Mouse (Mus musculus) liver, postnatal 0 days (tissue): ENCODE results near the gene Cd19.

Source experiments
- CTCF ChIP-seq: sonication (generic); IDR thresholded peaks from 2 replicates; pipeline ENCODE4 v1.5.1; 2016; ENCODE audit warnings: antibody characterized with exemption, low read depth
- EP300 ChIP-seq: IDR thresholded peaks from 2 replicates; pipeline ENCODE4 v1.6.1; 2016; ENCODE audit warnings: antibody characterized with exemption, low read depth, mild to moderate bottlenecking

DNA sequence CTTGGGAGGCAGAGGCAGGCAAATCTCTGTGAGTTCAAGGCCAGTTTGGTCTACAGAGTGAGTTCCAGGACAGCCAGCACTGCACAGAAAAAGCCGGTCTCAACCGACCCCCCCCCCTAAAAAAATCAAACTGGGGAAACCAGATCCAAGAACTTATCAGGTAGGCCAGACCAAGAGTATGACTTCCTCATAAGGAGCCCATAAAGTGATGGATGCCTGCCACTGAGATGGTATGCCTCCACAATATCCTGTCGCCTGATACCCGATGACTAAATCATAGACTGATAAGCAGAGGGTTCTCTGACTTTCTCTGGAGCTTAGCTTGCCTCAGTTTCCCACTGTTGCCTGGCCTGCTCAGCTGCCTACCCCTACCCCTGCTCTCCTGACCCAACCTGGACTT, 16.9 kb downstream of the Cd19 start:
- TF ChIP-seq CTCF (no peak), EP300 (no peak)
